Mouse (Mus musculus): ENCODE measurements at regions not wholly inside any gene's neighbourhood (a gene's known extent, or its start where the extent isn't known, plus 50 kb on each side); places are given as distances from the start of the nearest gene placed in this dataset.
A peak's percentile ranks its signal among the peaks of the same experiment; 100 is the strongest.

DNA sequence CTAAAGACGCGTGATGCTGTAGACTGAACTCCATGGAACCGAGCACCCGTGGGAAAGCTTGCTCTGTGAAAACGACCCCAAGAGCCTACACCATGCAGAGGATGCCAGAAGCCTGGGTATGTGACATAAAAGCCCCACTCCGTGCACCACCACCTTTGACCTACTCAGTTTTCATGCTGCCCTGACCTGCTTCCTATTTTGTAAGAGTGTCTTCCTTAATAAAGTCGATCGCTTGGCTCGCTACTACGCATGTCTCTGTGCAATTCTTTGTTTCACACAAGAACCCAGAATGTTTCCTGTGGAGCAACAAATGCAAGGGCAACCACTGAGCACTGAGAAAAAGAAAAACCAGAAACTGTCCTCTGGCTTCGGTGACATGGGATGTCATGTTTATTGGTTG is 60.5 kb downstream of the Sec61b start:
- DNase-seq (ENCODE audit: low spot score in 2 of 2) = no peak

DNA sequence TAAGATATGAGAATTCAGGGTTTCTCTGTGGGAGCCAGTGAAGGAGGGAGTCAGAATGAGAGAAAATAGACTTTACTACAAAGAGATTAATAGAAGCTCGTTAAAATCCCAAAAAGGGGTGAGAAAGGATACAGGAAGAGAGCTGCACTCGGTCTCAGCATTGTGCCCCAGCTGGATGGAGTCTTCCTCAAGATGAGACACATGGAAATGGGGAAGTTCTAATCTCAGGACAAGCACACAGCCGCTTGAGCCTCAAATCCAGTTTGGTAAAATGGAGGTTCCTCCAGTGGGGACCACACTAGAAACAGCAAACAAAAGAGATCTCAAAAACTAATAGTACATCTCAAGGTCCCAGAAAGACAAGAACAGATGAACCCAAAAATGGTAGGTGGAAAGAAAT is 93.2 kb downstream of the Sec61b start:
- no peak for DNase-seq (ENCODE audit: low spot score in 2 of 2)

DNA sequence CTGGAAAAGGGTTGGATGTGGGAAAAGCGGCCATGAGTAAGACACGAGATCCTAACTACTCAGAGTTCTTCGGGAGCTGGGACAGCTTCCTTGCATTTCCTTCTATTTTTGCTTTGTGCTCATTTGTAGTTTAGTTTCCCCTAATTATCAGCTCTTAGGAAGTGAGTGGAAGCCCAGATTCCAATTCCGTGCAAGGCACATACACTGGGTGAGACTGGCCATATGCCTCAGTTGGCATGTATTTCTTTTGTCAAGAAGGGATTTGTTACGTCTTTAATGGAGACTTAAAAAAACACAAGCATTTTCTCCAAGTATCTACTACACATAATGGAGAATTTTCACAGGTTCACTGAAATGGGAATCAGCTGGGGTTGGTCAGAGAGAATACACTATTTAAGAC is 96.4 kb downstream of the Sec61b start:
- DNase-seq (ENCODE audit: low spot score in 2 of 2) = no peak

DNA sequence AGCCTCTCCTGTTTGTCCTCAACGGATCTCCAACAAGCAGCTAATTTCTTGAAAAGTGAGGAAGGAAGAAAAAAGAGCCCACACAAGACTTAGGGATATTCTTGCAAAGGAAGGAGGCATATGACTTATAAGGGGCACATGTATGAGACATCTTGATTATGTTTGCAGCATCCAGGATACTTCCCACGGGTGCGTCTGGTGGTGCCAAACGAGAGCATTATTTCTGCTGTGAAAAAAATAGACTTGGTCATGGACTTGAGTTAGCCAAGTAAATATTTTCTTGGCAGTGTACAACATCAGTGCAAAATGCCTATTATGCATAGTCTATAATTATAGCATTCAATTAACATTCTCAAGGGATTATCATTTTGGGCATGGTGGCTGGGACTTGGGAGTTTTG is 101.6 kb downstream of the Sec61b start:
- no peak for DNase-seq (ENCODE audit: low spot score in 2 of 2)

DNA sequence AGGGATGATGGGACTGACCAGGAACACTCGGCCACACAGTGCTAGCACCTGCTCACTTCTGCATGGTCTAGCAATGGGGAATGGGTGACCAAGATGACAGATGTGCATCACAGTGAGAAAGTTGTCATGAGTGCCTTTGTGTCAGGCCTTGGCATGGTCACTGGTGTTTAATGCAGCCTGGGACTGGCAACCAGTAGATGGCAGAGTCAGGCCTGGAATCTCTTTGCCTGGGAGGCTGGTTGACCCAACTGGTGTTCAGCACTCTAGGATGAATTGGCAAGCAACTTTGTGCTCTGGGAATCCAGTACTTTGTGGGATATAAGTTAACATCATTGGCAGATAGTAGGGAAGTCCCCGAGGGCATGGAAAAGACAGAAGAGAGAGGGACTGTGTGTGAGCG is 103.0 kb downstream of the Sec61b start:
- DNase-seq (ENCODE audit: low spot score in 2 of 2) = no peak

DNA sequence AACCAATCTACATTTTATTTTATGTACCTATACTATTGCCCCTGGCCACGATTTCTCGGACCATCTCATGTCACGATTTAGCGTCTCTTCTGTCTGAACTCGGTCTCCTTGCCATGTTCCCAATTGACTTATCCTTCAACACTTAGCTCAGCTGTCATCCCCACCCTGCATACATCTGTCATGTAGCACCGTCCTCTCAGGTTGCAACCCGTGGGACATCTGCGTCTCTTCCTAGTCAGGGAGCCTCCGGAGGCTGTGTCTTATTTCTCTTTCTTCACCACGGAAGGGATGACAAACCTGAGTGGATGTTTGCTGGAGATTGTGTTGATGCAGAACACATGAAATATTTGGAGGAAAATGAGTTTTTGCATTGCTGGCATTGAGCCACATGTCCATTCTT is 104.2 kb downstream of the Sec61b start:
- no peak for DNase-seq (ENCODE audit: low spot score in 2 of 2)

DNA sequence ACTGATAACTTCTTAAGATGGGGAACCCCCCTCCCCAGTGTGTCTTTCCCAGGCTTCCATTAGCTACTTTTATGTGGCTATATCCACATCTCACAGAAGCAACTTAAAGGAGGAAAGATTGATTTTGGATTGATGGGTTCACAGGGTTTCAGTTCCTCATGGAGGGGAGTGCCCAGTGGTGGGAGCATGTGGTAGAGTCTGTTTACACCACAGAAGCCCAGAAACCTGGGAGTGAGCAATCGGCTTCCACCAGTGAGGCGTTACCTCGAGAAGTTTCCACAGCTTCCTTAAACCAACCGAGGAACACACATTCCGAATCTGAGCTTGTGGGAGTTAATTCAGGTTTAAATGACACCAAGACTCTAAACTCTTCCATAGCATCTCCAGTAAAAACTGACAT is 106.1 kb downstream of the Sec61b start:
- DNase-seq (ENCODE audit: low spot score in 2 of 2) = no peak

DNA sequence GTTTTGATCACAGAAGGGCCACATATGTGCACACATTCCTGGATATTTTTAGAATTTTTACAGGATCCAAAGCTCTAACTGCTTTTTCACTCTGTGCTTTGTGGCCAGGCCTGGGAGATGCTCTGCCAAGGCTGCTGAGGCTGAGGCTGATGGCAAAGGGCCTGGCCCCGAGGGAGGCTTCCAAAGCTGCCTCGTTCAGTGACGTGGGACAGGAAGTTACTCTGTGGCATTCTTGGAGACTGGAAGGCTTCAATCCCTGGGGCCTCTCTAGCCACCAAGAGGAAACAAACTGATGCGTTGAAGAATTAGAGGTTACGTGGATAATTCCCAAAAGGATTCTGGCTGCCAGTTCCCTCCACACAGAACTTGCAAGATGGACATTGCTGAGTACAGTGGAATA is 112.8 kb downstream of the Sec61b start:
- no peak for DNase-seq (ENCODE audit: low spot score in 2 of 2)

DNA sequence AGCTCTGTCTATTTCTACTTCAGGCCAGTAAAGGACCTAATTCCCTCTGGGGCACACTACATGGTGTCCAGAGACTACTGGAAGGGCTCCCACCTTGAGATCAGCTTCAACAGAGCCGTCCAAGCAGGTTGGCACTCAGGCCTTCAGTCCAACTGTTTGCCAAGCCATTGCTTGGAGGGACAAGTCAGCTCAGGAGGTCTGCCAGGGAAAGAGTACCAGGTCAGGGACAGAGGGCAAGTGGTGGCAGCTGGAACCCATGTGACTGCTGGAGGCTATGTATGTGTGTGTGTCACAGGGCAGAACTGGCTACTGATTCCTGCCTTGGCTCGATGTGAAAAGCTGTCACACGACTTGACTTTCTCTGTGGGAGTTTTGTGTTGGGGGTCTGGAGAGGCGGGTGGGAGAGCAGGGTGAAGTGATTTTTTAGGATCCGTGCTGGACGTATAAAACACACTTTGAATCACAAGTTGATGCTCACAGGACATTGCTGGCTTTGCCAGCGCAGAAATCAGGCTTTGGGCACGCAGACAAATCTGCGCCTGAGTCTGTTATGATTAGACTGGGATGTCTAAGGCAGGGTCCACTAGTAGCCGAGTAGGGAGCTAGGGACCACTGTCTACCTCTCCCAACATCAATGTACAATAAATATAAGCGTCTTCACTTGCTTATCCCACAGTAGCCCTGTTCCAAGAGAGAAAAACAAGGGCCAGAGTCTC is 118.0 kb downstream of the Sec61b start:
- no peak for DNase-seq (ENCODE audit: low spot score in 2 of 2)

DNA sequence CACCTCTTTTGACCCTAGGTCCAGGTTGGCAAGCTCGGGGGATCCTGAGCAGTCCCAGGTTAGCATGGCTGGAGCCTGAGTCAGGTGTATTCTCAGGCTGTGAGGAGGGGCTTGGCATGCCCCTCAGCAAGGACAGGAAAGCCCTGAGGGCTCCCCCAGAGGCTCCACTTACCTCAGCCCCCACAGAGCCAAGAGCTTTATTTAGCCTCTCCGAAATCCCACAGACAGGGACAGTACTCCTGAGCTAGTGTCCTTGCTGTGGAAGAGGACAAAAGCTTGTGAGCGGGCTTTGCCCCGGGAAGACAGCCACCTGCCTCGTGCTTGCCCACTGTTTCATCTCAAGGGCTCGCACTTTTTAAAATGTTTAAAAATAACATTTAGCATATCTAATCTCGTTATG is 118.7 kb downstream of the Sec61b start:
- no peak for DNase-seq (ENCODE audit: low spot score in 2 of 2)

DNA sequence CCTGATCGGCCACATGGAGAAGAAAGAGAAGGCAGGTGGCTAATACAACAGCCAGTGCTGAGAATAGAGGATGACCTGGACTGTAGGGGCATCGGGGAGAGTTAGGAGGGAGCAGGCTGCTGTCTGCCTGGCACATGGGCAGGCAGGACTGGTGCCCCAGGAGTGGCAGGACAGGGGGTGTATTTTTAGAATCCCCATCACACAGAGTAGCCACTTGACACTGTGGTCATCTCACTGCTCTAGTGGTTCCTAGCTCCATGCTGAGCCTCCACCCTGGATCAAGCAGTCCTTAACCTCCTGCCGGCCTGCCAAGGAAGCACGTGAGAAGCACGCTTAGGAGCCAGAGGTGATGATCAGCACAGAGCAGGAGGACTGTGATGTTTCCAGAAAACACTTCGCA is 119.7 kb downstream of the Sec61b start:
- no peak for DNase-seq (ENCODE audit: low spot score in 2 of 2)

DNA sequence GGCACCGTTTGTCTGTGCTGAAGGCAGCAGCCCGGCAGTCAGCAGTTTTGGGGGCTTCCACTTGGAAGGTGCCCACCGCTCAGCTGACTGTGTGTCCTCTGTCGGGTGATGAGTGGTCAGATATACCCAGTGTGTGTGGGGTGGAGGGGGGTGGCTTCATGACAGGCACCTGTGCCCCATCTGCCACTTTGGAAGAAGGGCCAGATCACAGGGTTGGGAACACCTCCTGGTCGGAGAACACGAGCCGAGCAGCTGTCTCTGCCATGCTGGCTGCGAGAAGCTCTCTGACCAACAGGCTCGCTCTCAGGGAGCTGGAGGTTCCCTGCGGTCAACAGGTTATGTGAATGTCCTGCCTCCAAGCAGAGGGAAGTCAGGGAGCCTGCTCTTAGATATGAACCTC is 121.4 kb downstream of the Sec61b start:
- DNase-seq (ENCODE audit: low spot score in 2 of 2) = no peak

DNA sequence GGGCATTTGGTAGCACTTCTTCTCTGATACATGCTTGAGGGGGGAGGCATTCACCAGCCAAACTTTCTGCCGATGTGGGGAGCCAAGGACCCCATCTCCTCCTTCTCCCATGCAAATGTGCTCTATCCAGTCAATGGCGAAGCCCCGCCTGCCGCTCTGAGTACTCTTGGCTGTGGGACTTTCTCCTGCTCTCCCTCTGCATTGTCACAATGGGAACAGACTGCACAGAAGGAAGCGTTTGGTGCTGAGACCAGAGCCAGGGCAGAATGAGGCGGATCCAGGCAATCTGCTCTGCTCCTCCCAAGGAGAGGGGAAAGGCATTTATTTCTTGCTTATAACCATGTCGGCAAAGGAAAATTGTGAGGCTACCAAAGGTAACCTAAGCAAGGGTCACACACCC is 123.1 kb downstream of the Sec61b start:
- no peak for DNase-seq (ENCODE audit: low spot score in 2 of 2)

DNA sequence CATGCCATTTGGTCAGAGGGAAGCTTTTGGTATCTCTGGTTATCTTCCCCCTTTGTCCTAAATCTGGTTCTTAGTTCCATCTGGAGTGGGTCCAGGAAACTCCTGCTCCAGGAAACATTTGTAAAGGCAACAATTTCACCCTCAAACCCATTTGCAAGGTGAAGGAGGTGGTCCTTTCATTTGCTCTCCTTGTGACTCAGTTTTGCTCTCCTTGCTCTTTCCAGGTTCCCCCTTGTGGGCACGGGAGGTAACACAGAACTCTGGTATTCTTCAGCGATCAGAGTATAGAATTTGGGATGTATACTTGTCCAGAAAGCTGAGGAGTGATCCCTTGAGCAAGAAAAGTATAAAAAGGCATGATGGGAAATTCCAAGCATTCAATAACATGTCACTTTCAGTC is 123.8 kb downstream of the Sec61b start:
- DNase-seq (ENCODE audit: low spot score in 2 of 2) = peak in 1 of 2 experiments; percentile 35

DNA sequence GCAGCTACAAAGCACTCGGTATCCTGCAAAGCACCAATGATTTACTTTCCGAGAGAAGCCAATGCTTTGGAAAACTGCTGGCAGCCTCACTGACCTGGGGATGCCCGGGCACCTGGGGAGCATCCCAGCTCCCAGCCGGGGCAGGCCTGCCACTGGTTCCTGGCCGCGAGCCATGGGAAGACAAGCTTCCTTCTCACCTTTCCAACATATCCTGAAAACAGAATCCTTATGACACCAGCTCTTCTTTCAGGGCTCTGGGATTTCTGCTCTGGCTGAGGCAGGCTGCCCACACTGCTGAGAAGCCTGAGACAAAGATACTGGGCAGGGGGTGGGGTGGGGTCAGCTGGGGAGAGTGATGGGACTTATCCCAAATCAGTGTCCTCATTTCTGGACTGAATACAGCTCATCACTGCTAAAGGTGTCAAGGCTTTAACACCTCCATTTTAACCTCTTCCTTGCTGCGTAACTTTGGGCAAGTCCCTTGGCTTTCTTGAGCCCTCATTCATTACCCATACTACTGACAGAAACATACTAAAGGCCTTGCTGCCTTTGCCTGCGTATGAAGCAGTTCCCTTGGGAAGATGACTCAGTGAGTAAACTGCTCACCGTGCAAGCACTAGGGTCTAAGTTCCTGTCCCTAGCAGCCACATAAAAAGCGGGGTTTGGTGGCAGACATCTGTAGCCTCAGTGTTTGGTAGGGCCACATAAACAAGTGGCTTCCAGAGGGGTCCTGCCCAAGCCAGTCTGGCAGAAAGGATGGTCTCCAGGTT is 127.0 kb downstream of the Sec61b start:
- no peak for DNase-seq (ENCODE audit: low spot score in 2 of 2)

DNA sequence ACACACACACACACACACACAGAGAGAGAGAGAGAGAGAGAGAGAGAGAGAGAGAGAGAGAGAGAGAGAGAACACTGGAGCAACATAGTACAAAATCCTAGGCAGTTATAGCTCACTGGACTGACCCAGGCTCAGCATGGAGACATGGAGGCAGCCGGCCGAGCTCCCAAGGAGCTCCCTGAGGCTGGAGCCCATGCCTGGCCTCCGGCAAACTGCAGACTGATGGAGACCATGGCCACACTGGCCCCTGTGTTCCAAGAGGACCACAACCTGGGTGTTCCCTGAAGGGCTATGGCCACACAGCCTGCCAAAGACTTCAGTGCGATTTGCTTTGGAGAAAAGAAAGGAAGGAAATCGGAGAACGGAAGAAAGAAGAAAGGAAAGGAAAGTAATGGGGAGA is 128.9 kb downstream of the Sec61b start:
- no peak for DNase-seq (ENCODE audit: low spot score in 2 of 2)

DNA sequence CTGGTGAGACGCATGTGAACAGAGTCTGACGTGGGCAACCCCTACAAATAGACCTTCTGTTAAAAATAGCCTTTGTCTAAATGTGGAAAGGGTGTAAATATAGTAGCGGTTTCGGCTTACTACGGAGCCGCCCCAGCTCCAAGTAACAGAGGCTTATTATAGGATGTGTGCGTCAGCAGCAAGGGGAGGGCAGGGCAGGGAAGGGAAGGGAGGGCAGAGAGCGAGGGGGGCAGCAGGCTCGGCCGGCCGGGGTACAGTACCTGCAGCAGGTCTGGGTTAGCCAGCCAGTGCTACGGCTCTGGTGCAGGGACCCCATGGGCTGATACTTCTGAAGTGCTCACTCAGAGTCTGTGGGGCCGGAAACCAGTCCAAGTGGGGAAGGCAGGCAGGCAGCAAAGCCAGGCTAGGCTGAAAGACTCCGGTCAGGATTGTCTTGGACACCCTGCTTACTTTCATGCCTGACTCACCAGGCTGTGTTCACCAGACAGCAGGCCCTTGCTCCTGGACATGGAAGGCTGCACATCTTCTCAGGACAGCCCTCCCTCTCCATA is 129.5 kb downstream of the Sec61b start:
- no peak for DNase-seq (ENCODE audit: low spot score in 2 of 2)

DNA sequence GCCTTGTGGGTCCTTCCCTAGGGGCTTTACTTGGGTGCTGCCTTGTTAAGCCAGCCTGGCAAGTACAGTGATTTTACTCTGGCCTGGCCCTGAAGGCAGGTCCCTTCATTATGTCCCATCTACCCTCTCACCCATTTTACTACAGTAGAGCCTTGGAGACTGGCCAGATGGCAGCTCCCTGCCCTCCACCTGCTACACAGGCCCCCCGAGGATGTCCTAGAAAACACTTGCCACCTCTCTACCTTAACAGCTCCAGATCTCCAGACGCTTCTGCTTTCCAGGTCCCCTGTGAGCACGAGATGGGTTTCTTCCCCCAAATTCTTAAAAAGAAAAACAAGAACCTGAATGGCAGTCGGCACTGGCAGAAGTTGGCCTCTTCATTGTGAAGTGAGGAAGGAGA is 131.2 kb downstream of the Sec61b start:
- DNase-seq (ENCODE audit: low spot score in 2 of 2) = no peak

DNA sequence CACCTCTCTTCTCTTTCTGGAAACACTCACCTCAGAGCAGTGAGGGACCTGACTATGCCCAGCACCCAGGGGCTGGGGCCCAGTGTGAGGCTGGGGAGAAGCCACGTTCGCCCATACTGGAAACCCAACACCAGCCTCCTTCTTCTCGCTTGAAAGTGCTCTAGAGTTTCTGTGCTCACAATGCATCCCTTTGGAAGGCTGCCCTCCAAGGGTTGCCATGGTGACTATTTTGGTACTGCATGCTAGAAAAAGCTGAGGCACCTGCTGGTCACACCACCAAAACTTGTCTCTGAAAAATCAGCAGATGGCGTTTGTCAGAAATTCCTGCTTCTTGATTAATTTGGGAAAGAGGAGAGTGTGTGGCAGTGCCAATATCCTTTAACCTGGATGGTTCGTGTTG is 134.2 kb downstream of the Sec61b start:
- DNase-seq (ENCODE audit: low spot score in 2 of 2) = peak; percentile 82 to 84

DNA sequence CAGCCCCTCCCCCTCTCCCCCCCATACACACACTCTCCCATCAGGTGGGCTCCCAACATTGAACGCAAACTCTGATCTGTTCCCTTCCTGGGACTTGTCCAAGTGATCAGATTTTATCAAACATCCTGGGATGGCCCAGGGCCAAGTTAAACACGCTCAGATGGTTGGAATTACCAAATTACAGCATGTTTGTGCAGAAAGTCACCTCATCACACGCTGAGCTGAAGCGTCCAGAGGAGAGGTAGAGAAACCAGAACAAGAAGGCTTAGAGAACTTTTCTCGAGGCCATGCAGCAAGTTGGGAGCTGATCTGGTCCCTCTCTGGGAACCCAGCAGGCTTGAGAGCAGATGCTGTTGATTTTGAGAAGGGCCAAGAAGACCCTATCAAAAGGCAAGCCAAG is 136.5 kb downstream of the Sec61b start:
- no peak for DNase-seq (ENCODE audit: low spot score in 2 of 2)

DNA sequence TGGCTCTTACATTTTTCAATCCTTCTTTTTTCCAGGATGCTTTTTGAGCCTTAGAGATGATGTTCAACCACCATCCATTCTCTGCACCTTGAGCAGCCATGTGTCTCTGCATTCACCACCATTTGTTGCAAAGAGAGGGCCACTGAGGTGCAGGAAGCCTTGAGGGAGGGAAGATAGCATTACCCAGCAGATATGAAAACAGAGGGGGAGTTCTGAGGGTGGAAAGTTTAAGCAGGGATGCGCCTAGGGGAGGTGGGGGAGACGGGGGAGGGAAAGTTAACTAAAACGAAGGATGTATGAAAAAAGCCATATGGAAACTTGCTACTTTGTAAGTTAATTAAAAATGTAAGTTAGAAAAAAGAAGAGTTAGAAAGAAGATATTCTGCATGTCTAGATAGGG is 142.1 kb downstream of the Sec61b start:
- no peak for DNase-seq (ENCODE audit: low spot score in 2 of 2)

DNA sequence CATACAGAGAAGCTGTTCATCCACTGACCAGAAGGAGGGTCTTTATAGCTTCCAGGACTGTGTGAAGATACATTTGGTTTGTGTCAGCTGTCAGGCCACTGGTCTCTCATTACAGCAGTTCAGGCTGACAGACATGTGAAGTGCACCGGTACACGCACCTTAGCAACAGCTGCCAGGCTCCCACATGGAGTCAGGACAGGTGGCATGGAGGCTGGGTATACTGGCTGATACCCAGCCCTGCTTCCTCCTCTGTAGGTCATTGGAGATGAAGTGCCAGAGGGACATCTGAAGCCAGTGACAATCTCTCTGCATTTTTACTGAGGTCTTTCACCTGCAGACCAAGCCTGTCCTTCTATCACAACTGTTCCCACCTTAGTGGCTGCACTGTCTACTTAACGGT is 146.2 kb downstream of the Sec61b start:
- DNase-seq (ENCODE audit: low spot score in 2 of 2) = no peak

Data from frontal cortex, postnatal 14 days (tissue).